Mouse (Mus musculus): ENCODE results near the gene Gnat1. TPM values are rescaled to one million over a fixed set of nuclear protein-coding genes. Genes with fewer than 3 reads are reported as not detected.

The Gnat1 gene
- total RNA-seq (2023), result 2.1 TPM

DNA sequence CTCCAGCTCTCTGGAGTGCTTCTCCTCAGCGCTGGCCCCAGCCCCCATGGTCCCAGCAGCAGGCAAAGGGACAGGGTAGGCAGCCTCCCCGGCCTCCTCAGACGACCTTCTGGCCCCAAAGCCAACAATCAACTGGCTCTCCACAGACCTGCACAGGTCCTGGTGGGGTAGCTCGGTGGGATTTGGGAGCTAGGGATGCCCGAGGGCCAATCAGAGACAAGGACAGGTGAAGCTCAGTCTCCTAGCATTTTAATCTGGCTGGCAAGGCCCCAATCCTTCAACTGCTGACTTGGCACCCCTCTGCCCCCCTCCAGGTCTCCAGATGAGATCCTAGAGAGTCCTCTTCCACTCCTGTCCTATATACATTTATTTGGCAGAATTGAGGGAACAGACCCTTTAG is at the start of gene Gnat1:
Gene Gnat1, minus strand, starts transcription at position 212 of the 400 bp plus-strand sequence.

DNA sequence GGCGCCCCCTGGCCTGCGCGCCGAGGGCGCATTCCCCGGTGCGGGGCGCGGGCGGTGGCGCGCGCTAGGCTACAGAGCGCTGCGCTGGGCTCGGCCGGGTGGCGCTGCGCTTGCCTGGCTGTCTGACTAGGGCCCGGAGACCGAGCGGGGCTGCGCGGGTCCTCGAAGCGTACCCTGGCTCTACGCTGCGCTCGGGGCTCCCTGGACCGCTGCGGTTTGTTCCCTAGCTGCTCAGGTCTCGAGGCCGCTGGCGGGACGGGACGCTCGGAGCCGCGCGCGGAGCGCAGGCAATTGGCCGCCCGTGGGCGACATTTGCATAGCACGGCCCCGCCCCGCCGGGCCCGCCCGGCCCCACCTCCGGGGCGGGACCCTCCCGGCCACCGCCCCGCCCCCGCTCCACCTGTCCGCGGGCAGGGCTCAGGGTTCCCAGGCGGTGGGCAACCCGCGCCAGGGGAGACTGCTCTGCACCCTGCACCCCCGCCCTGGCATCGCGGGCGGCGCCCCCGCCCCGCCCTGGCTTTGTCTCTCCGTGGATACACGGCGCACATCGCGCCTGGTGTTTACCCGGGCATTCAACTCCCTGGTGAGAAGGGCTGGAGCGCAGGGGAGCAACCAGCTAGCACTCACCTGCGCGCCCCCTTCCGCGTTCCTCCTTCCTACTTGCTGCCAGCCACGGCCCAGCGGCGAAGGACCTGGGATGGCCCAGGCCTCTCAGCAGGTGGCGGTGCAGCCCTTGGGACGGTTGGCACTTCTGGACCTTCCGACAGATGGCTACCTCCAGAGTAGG is 30.4 kb upstream of the Gnat1 start, which contains the start of gene Sema3f:
Gene Sema3f, minus strand, starts transcription at position 779 of the 787 bp plus-strand sequence.

DNA sequence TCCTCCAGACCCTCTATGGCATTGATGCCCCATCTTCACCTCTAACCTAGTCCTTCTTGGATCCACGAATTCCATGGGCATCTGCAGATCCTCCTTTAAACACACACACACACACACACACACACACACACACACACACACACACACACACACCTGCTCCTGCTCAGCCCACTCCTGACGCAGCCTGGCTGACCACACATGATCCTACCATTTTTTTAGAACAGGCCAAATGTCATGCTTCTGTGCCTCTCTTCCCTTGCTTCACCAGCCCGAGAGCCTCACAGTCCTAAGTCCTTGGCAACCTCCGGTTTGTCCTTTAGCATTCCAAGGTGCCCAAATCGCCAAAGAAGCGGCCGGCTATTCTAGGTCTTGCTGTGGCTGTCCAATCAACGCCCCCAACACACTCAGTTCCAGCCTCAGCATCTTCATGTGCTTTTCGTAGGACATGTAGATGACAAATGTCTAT is 10.0 kb downstream of the Gnat1 start, which contains the start of gene Slc38a3:
Gene Slc38a3, minus strand, starts transcription at position 51 of the 466 bp plus-strand sequence.

DNA sequence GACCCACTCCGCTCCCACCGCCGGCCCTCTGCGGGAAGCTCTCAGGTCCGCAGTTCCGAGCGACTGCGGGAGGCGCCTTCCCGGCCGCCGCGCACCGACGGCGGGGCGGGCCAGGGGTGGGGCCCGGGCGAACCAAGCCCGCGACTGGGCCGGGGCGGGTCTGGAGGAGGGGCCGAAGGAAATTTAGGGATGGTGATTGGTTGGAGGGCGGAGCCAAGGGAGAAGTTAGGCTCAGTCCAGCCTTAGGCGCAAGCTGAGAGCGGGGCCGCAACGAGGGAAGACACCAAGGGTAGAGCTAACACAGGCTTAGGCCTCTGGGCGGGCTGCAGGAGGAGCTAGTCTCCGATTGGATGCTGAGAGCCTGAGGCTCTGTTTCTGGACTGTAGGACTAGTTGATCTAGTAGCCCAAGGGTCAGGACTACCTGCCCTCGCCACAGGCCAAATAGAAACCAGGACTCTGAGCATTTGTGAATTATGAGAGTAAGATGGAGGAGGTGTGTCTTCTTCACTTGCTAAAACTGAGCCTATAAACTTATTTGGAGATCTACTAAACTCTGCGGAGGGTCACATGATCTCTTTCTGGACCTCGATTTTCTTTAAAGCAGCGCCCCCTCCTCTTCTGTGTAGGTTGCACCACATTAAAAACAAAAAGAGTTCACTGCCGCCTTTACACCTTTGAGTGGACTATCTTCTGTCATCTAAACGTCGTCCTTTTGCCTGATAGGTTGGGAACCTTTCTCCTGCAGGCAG is 44.1 kb downstream of the Gnat1 start, which contains the start of gene Gnai2:
Gene Gnai2, minus strand, starts transcription at position 89 of the 750 bp plus-strand sequence.

Other genes with a start within 250 kb of the Gnat1 start
- gene Tmem115, start 145.8 kb downstream of the Gnat1 start, total RNA-seq (2023), result 24.4 TPM
- 16.0 TPM for gene Cyb561d2, start 137.5 kb downstream of the Gnat1 start, total RNA-seq (2023)
- gene Nprl2, start 137.5 kb downstream of the Gnat1 start, total RNA-seq (2023), result 18.9 TPM
- 1.2 TPM for gene Zmynd10, start 132.4 kb downstream of the Gnat1 start, total RNA-seq (2023)
- gene Rassf1, start 128.2 kb downstream of the Gnat1 start, total RNA-seq (2023), result 74.0 TPM
- gene Tusc2, start 116.5 kb downstream of the Gnat1 start, total RNA-seq (2023), result 13.3 TPM
- gene Hyal2, start 111.8 kb downstream of the Gnat1 start, total RNA-seq (2023), result 2.3 TPM
- 2.1 TPM for gene Hyal1, start 102.8 kb downstream of the Gnat1 start, total RNA-seq (2023)
- 9.5 TPM for gene Naa80, start 100.8 kb downstream of the Gnat1 start, total RNA-seq (2023)
- gene Hyal3, start 98.9 kb downstream of the Gnat1 start, total RNA-seq (2023), result 1.3 TPM
- 19.8 TPM for gene Ifrd2, start 92.1 kb downstream of the Gnat1 start, total RNA-seq (2023)
- gene Sema3b, start 70.5 kb downstream of the Gnat1 start, total RNA-seq (2023), result 0.15 TPM
- gene Gnai2, start 44.3 kb downstream of the Gnat1 start, total RNA-seq (2023), result 430 TPM
- gene Slc38a3, start 10.2 kb downstream of the Gnat1 start, total RNA-seq (2023), result not detected
- 1.3 TPM for gene Sema3f, start 30.8 kb upstream of the Gnat1 start, total RNA-seq (2023)
- gene Rbm5, start 91.3 kb upstream of the Gnat1 start, total RNA-seq (2023), result 249 TPM
- 149 TPM for gene Rbm6, start 193.5 kb upstream of the Gnat1 start, total RNA-seq (2023)
- gene Mon1a, start 208.4 kb upstream of the Gnat1 start, total RNA-seq (2023), result 14.0 TPM
- gene Mst1r, start 227.2 kb upstream of the Gnat1 start, total RNA-seq (2023), result not detected
- gene Actl11, start 248.8 kb upstream of the Gnat1 start, total RNA-seq (2023), result not detected